Mouse (Mus musculus) E14TG2a.4 (cell line): ENCODE data around the gene Ctso.

Experiments
- H3K27me3 ChIP-seq: 2 replicates; pipeline ENCODE4 v1.6.1; 2014; ENCODE audit warnings: low read length, control low read depth; ENCODE audit not compliant: insufficient read depth
- H3K36me3 ChIP-seq: 2 replicates; pipeline ENCODE4 v1.6.1; 2014; ENCODE audit warnings: low read length, control low read depth; ENCODE audit not compliant: insufficient read depth
- H3K4me1 ChIP-seq: replicated peaks from 2 replicates; pipeline ENCODE4 v1.6.1; 2014; ENCODE audit warnings: low read depth, low read length, control low read depth
- H3K4me3 ChIP-seq: replicated peaks from 2 replicates; pipeline ENCODE4 v1.5.1; 2014; ENCODE audit warnings: mild to moderate bottlenecking, low read length
- H3K9me3 ChIP-seq: 2 replicates; pipeline ENCODE4 v1.6.1; 2014; ENCODE audit warnings: low read length, control low read depth
- CTCF ChIP-seq: conservative IDR thresholded peaks from 2 replicates; pipeline ENCODE4 v1.5.1; 2014; ENCODE audit warnings: low read length
- NANOG ChIP-seq: IDR thresholded peaks from 2 replicates; pipeline ENCODE4 v1.6.1; 2014; ENCODE audit warnings: borderline replicate concordance, low read length, mixed read lengths
- POU5F1 ChIP-seq: IDR thresholded peaks from 2 replicates; pipeline ENCODE4 v1.6.1; 2014; ENCODE audit warnings: low read length, borderline replicate concordance

Ctso gene

GRCm38 (mm10) chr3:81919681-81920080, 12.7 kb upstream of the Ctso start:
- no peaks in the 10 kb centered on the region for H3K27me3 ChIP-seq

GRCm38 (mm10) chr3:81922910-81923309, 9.5 kb upstream of the Ctso start:
- no peaks in the 10 kb centered on the region for H3K36me3 ChIP-seq
- TF ChIP-seq POU5F1 = no peak
- no peak for TF ChIP-seq NANOG
- no peak for TF ChIP-seq CTCF
- no peaks in the 10 kb centered on the region for H3K27me3 ChIP-seq
- no peaks in the 10 kb centered on the region for H3K9me3 ChIP-seq
- no peak overlapping the region for H3K4me3 ChIP-seq
- no peaks in the 10 kb centered on the region for H3K4me1 ChIP-seq

More at GRCm38 (mm10) chr3:81919681-81920080, 12.7 kb upstream of the Ctso start:
- H3K36me3 ChIP-seq = no peaks in the 10 kb centered on the region
- no peaks in the 10 kb centered on the region for H3K9me3 ChIP-seq
- H3K4me1 ChIP-seq = no peaks in the 10 kb centered on the region
- H3K4me3 ChIP-seq = no peak overlapping the region
- TF ChIP-seq POU5F1 (no peak), CTCF (no peak), NANOG (no peak)

- Histone ChIP-seq H3K36me3 (no peaks in the 10 kb centered on the region), H3K4me1 (no peaks in the 10 kb centered on the region), H3K27me3 (no peaks in the 10 kb centered on the region), H3K9me3 (no peaks in the 10 kb centered on the region), H3K4me3 (no peak overlapping the region)
- TF ChIP-seq POU5F1 (no peak), CTCF (peak; percentile 49), NANOG (no peak)
Observed at GRCm38 (mm10) chr3:81924931-81925330, 7.5 kb upstream of the Ctso start.

- TF ChIP-seq NANOG = no peak
- no peak for TF ChIP-seq CTCF
- no peak for TF ChIP-seq POU5F1
- no peaks in the 10 kb centered on the region for H3K9me3 ChIP-seq
- H3K4me1 ChIP-seq = no peaks in the 10 kb centered on the region
- no peak overlapping the region for H3K4me3 ChIP-seq
- H3K27me3 ChIP-seq = no peaks in the 10 kb centered on the region
- no peaks in the 10 kb centered on the region for H3K36me3 ChIP-seq
Observed at GRCm38 (mm10) chr3:81925856-81926255, 6.5 kb upstream of the Ctso start.

GRCm38 (mm10) chr3:81926764-81927325, 5.6 kb upstream of the Ctso start:
- Histone ChIP-seq H3K4me3 (no peak overlapping the region), H3K27me3 (no peaks in the 10 kb centered on the region), H3K9me3 (no peaks in the 10 kb centered on the region), H3K36me3 (no peaks in the 10 kb centered on the region), H3K4me1 (no peaks in the 10 kb centered on the region)
- TF ChIP-seq POU5F1 = no peak
- no peak for TF ChIP-seq NANOG
- TF ChIP-seq CTCF = no peak

GRCm38 (mm10) chr3:81929073-81929472, 3.3 kb upstream of the Ctso start:
- H3K9me3 ChIP-seq = no peaks in the 10 kb centered on the region
- peaks cover 4% of the 10 kb centered on the region; the same call in 1 of the 2 replicates for H3K4me1 ChIP-seq
- no peaks in the 10 kb centered on the region for H3K27me3 ChIP-seq
- no peak overlapping the region for H3K4me3 ChIP-seq
- TF ChIP-seq POU5F1 (no peak), CTCF (no peak), NANOG (no peak)
- H3K36me3 ChIP-seq = no peaks in the 10 kb centered on the region

GRCm38 (mm10) chr3:81931695-81932094, 706 bp upstream of the Ctso start:
- no peak overlapping the region for H3K4me3 ChIP-seq
- no peaks in the 10 kb centered on the region for H3K36me3 ChIP-seq
- H3K4me1 ChIP-seq = peaks cover 4% of the 10 kb centered on the region; the same call in 1 of the 2 replicates
- no peaks in the 10 kb centered on the region for H3K27me3 ChIP-seq
- no peaks in the 10 kb centered on the region for H3K9me3 ChIP-seq
- no peak for TF ChIP-seq NANOG
- TF ChIP-seq POU5F1 = no peak
- no peak for TF ChIP-seq CTCF

GRCm38 (mm10) chr3:81933348-81933747, 947 bp downstream of the Ctso start:
- Histone ChIP-seq H3K27me3 (no peaks in the 10 kb centered on the region), H3K4me1 (peaks cover 4% of the 10 kb centered on the region; the same call in 1 of the 2 replicates), H3K4me3 (no peak overlapping the region), H3K9me3 (no peaks in the 10 kb centered on the region), H3K36me3 (no peaks in the 10 kb centered on the region)
- no peak for TF ChIP-seq CTCF
- TF ChIP-seq POU5F1 = no peak
- TF ChIP-seq NANOG = no peak

GRCm38 (mm10) chr3:81938924-81939323, 6.5 kb downstream of the Ctso start:
- no peaks in the 10 kb centered on the region for H3K4me1 ChIP-seq
- TF ChIP-seq NANOG (no peak), CTCF (no peak), POU5F1 (no peak)
- no peaks in the 10 kb centered on the region for H3K9me3 ChIP-seq
- no peaks in the 10 kb centered on the region for H3K36me3 ChIP-seq
- no peak overlapping the region for H3K4me3 ChIP-seq
- H3K27me3 ChIP-seq = no peaks in the 10 kb centered on the region
